8 mouse cellular contexts compared by ENCODE assay signal in genomic region chr13:119690876-119691620, GRCm38 (mm10). TPM values are rescaled to one million over a fixed set of nuclear protein-coding genes. Genes with fewer than 3 reads are reported as not detected.
DNase-seq lines count a peak whose midpoint lies in the region; ATAC-seq and TF ChIP-seq lines count a peak whose summit lies in the region.

No protein-coding gene starts in this region.

- H3K27ac ChIP-seq in lung, embryonic 16.5 days (ENCODE audit: low read length): peak overlapping the region; percentile 98
- H3K27ac ChIP-seq in heart, postnatal 0 days (ENCODE audit: low read depth): peak overlapping the region; percentile 94
- H3K27ac ChIP-seq in limb, embryonic 12.5 days: peak overlapping the region; percentile 98
- H3K27ac ChIP-seq in olfactory bulb, adult 2 months (ENCODE audit: insufficient read depth, low read depth, low read length): peak overlapping the region; percentile 88

- no peaks in the 10 kb centered on the region for H3K36me3 ChIP-seq in lung, embryonic 16.5 days (ENCODE audit: control insufficient read depth, insufficient read depth, low read length)
- H3K36me3 ChIP-seq in heart, postnatal 0 days (replicated peaks; ENCODE audit: control insufficient read depth, insufficient read depth, low read length): peaks cover 4% of the 10 kb centered on the region; the same call in 1 of the 2 replicates
- 0 out of 2 replicates have a peak, but pooled peaks cover 4% of the 10 kb centered on the region for H3K36me3 ChIP-seq in limb, embryonic 12.5 days

- peak overlapping the region; percentile 99 for H3K4me3 ChIP-seq in lung, embryonic 16.5 days (ENCODE audit: low read length)
- peak overlapping the region; percentile 96 for H3K4me3 ChIP-seq in heart, postnatal 0 days (ENCODE audit: low read depth, low read length)
- peak overlapping the region; percentile 94 for H3K4me3 ChIP-seq in limb, embryonic 12.5 days (replicated peaks)
- peak overlapping the region; percentile 92 for H3K4me3 ChIP-seq in olfactory bulb, adult 2 months (ENCODE audit: insufficient read depth, low read depth, low read length)

- TF ChIP-seq POLR2A in olfactory bulb, adult 2 months (IDR thresholded peaks at IDR 0.05; ENCODE audit: insufficient read depth, low read depth, low read length): no peak

- H3K4me1 ChIP-seq in lung, embryonic 16.5 days (replicated peaks; ENCODE audit: control insufficient read depth, insufficient read depth, low read length): peaks cover 15% of the 10 kb centered on the region
- peaks cover 13% of the 10 kb centered on the region for H3K4me1 ChIP-seq in heart, postnatal 0 days (ENCODE audit: control insufficient read depth, insufficient read depth)
- peaks cover 33% of the 10 kb centered on the region for H3K4me1 ChIP-seq in limb, embryonic 12.5 days (replicated peaks)
- peaks cover 8% of the 10 kb centered on the region; the same call in 1 of the 2 replicates for H3K4me1 ChIP-seq in olfactory bulb, adult 2 months (ENCODE audit: control insufficient read depth, insufficient read depth, low read length)

- no peak for TF ChIP-seq CTCF in heart, postnatal 0 days (IDR thresholded peaks at IDR 0.05; ENCODE audit: low read depth)
- TF ChIP-seq CTCF in olfactory bulb, adult 2 months (IDR thresholded peaks at IDR 0.05; ENCODE audit: insufficient read depth, low read depth, low read length): no peak

- no peak for TF ChIP-seq EP300 in heart, postnatal 0 days (IDR thresholded peaks at IDR 0.05; ENCODE audit: low read depth)

- no peak for DNase-seq in lung, postnatal 10 days
- DNase-seq in cerebellum, adult 11-12 months: peak; percentile 64
- DNase-seq in heart, postnatal 0 days (ENCODE audit: low spot score): no peak
- DNase-seq in right cerebral cortex, postnatal 25 days: no peak
- DNase-seq in T-cell, adult 2 months (ENCODE audit: low spot score): no peak

- ATAC-seq in lung, embryonic 16.5 days (ENCODE audit: low read depth): no peak
- no peak for ATAC-seq in heart, postnatal 0 days (ENCODE audit: insufficient read depth, low read depth)
- ATAC-seq in limb, embryonic 12.5 days (ENCODE audit: insufficient number of reproducible peaks, insufficient read depth, low FRiP score, low TSS enrichment, low read depth): peak; percentile 16; the same call in 1 of the 2 replicates

- 1% methylated on average over 7 of the region's 7 CpGs for WGBS in lung, embryonic 16.5 days
- 2% methylated on average over 7 of the region's 7 CpGs for WGBS in heart, postnatal 0 days
- 1% methylated on average over 7 of the region's 7 CpGs for WGBS in limb, embryonic 12.5 days
- WGBS in olfactory bulb, adult 2 months: 2% methylated on average over 7 of the region's 7 CpGs

- peak overlapping the region; percentile 98 for H3K9ac ChIP-seq in lung, embryonic 16.5 days (ENCODE audit: low read length)
- peak overlapping the region; percentile 76 for H3K9ac ChIP-seq in heart, postnatal 0 days (replicated peaks; ENCODE audit: low read depth, low read length)
- H3K9ac ChIP-seq in limb, embryonic 12.5 days (replicated peaks): peak overlapping the region; percentile 95

- H3K9me3 ChIP-seq in lung, embryonic 16.5 days (ENCODE audit: control insufficient read depth, low read length): no peaks in the 10 kb centered on the region
- H3K9me3 ChIP-seq in heart, postnatal 0 days (replicated peaks; ENCODE audit: control insufficient read depth, low read length): no peaks in the 10 kb centered on the region
- no peaks in the 10 kb centered on the region for H3K9me3 ChIP-seq in limb, embryonic 12.5 days

- peak overlapping the region; percentile 78 for H3K4me2 ChIP-seq in lung, embryonic 16.5 days (ENCODE audit: low read depth, low read length)
- H3K4me2 ChIP-seq in heart, postnatal 0 days (ENCODE audit: low read depth, low read length): peak overlapping the region; percentile 96
- H3K4me2 ChIP-seq in limb, embryonic 12.5 days: peak overlapping the region; percentile 81

- no peaks in the 10 kb centered on the region for H3K27me3 ChIP-seq in lung, embryonic 16.5 days (ENCODE audit: control insufficient read depth, insufficient read depth, low read depth, low read length)
- H3K27me3 ChIP-seq in heart, postnatal 0 days (ENCODE audit: control insufficient read depth, insufficient read depth, low read length): no peaks in the 10 kb centered on the region
- H3K27me3 ChIP-seq in limb, embryonic 12.5 days: no peaks in the 10 kb centered on the region

RNA-seq across cellular contexts. Expression of gene Hmgcs1, which starts 0.9 kb away (rescaled TPM):
- 89.4 and 99.0 TPM in 2 replicates for polyA plus RNA-seq in lung, embryonic 16.5 days (2015; fragmentation: Nextera tagmentation; extraction: Ambion mirVana)
- total RNA-seq in heart, postnatal 0 days (2014; rRNA removed; ENCODE audit: low replicate concordance): 39.0 and 42.6 TPM in 2 replicates
- 61.1 and 66.2 TPM in 2 replicates for polyA plus RNA-seq in heart, postnatal 0 days (2015; fragmentation: Nextera tagmentation; extraction: Ambion mirVana)
- 195 and 197 TPM in 2 replicates for polyA plus RNA-seq in limb, embryonic 12.5 days (2016; fragmentation: Nextera tagmentation; extraction: Ambion mirVana)
- polyA plus RNA-seq in olfactory bulb, adult 2 months (2012; ENCODE audit: insufficient read depth, insufficient read length, low replicate concordance, missing spikeins): not detected in 2 replicates

Comparison
In these comparisons a context has a peak if more than half of its experiments do, and no peak if none do; other contexts are left out.
1. RNA of gene Hmgcs1, which starts 0.9 kb away (polyA plus RNA-seq): 195 to 197 TPM in limb, embryonic 12.5 days, 89.4 to 99.0 TPM in lung, embryonic 16.5 days and 61.1 to 66.2 TPM in heart, postnatal 0 days; not detected in olfactory bulb, adult 2 months; every median in the first group is over 10 times any median in the second.
2. Peak in every context shown above with its lines, with median percentiles within 50 percentile points of each other: H3K27ac ChIP-seq, H3K4me2 ChIP-seq, H3K4me3 ChIP-seq and H3K9ac ChIP-seq.